Mouse (Mus musculus) MEL (cell line): ENCODE measurements around the gene Sdhaf1. TPM values are rescaled to one million over a fixed set of nuclear protein-coding genes. Genes with fewer than 3 reads are reported as not detected.

Experiments
- DNase-seq: peaks from one replicate; pipeline ENCODE4 v3.0.0; 2011; ENCODE audit warnings: low read depth, low spot score
- H3K27ac ChIP-seq: 2 replicates; pipeline ENCODE4 v1.5.1; 2012; ENCODE audit warnings: low read depth, mild to moderate bottlenecking, control low read depth, low read length, moderate library complexity; ENCODE audit not compliant: control insufficient read depth
- H3K27me3 ChIP-seq, 2 experiments: fragments of 150-350 bp in 1 of 2; sonication (generic) in 1 of 2; 2 replicates each; pipeline ENCODE4 v1.6.1; 2012; ENCODE audit warnings: low read length in 2 of 2, mild to moderate bottlenecking in 2 of 2, improper control_type of control experiment in 1 of 2, moderate library complexity in 1 of 2; ENCODE audit not compliant: insufficient read depth in 2 of 2, control insufficient read depth in 1 of 2
- H3K36me3 ChIP-seq, 2 experiments: 2 replicates each; pipeline ENCODE4 v1.6.1; 2012 to 2014; ENCODE audit warnings: low read length in 2 of 2, improper control_type of control experiment in 1 of 2, inconsistent platforms in 1 of 2, mild to moderate bottlenecking in 1 of 2; ENCODE audit not compliant: insufficient read depth in 2 of 2, control insufficient read depth in 1 of 2
- H3K4me1 ChIP-seq, 2 experiments: fragments of 150-350 bp in 1 of 2; sonication (generic) in 1 of 2; 2 replicates each; pipeline ENCODE4 v1.6.1; 2012; ENCODE audit warnings: low read length in 2 of 2, improper control_type of control experiment in 1 of 2, mild to moderate bottlenecking in 1 of 2; ENCODE audit not compliant: insufficient read depth in 2 of 2, control insufficient read depth in 1 of 2
- H3K4me3 ChIP-seq, 2 experiments: fragments of 150-350 bp in 1 of 2; sonication (generic) in 1 of 2; 2 replicates each; pipeline ENCODE4 v1.5.1; 2012; ENCODE audit warnings: low read depth in 2 of 2, low read length in 2 of 2, mild to moderate bottlenecking in 2 of 2, moderate library complexity in 2 of 2, control low read depth in 1 of 2, improper control_type of control experiment in 1 of 2; ENCODE audit not compliant: control insufficient read depth in 1 of 2, insufficient read depth in 1 of 2
- H3K79me2 ChIP-seq: 2 replicates; pipeline ENCODE4 v1.6.1; 2012; ENCODE audit warnings: mild to moderate bottlenecking, low read length, moderate library complexity; ENCODE audit not compliant: control insufficient read depth, poor library complexity, insufficient read depth
- H3K9ac ChIP-seq: 2 replicates; pipeline ENCODE4 v1.6.1; 2012; ENCODE audit warnings: low read depth, mild to moderate bottlenecking, control low read depth, low read length, moderate library complexity; ENCODE audit not compliant: control insufficient read depth, poor library complexity, severe bottlenecking
- H3K9me3 ChIP-seq: fragments of 150-350 bp; sonication (generic); replicated peaks from 2 replicates; pipeline ENCODE4 v1.6.1; 2012; ENCODE audit warnings: mild to moderate bottlenecking, low read length, improper control_type of control experiment, moderate library complexity; ENCODE audit not compliant: insufficient read depth
- BHLHE40 ChIP-seq: IDR thresholded peaks from 2 replicates; pipeline ENCODE4 v1.6.1; 2012; ENCODE audit warnings: low read depth, mild to moderate bottlenecking, inconsistent platforms, low read length, improper control_type of control experiment, borderline replicate concordance
- CHD1 ChIP-seq: IDR thresholded peaks from 2 replicates; pipeline ENCODE4 v1.6.1; 2012; ENCODE audit warnings: low read depth, mild to moderate bottlenecking, inconsistent platforms, low read length, improper control_type of control experiment
- CHD2 ChIP-seq: IDR thresholded peaks from 2 replicates; pipeline ENCODE4 v1.6.1; 2011; ENCODE audit warnings: low read length, improper control_type of control experiment
- CTCF ChIP-seq, 3 experiments: IDR thresholded peaks in 2 of 3; conservative IDR thresholded peaks in 1 of 3; 2 replicates each; pipeline ENCODE4 v1.5.1; 2011 to 2012; ENCODE audit warnings: low read length in 3 of 3, low read depth in 2 of 3, mild to moderate bottlenecking in 2 of 3, improper control_type of control experiment in 1 of 3, inconsistent platforms in 1 of 3, mixed read lengths in 1 of 3, moderate library complexity in 1 of 3; ENCODE audit not compliant: control insufficient read depth in 1 of 3, insufficient read depth in 1 of 3, poor library complexity in 1 of 3, severe bottlenecking in 1 of 3
- ELF1 ChIP-seq: IDR thresholded peaks from 2 replicates; pipeline ENCODE4 v1.6.1; 2014; ENCODE audit warnings: low read depth, mild to moderate bottlenecking, inconsistent platforms, low read length, improper control_type of control experiment, moderate library complexity
- EP300 ChIP-seq, 2 experiments: IDR thresholded peaks; 2 replicates each; pipeline ENCODE4 v1.6.1; 2011; ENCODE audit warnings: improper control_type of control experiment in 2 of 2, low read length in 2 of 2, low read depth in 1 of 2, mild to moderate bottlenecking in 1 of 2
- ETS1 ChIP-seq: IDR thresholded peaks from 2 replicates; pipeline ENCODE4 v1.6.1; 2012; ENCODE audit warnings: low read depth, mild to moderate bottlenecking, inconsistent platforms, low read length, improper control_type of control experiment, moderate library complexity
- GATA1 ChIP-seq: IDR thresholded peaks from 2 replicates; pipeline ENCODE4 v1.6.1; 2011; ENCODE audit warnings: low read depth, low read length, improper control_type of control experiment
- KAT2A ChIP-seq: conservative IDR thresholded peaks from 2 replicates; pipeline ENCODE4 v1.6.1; 2012; ENCODE audit warnings: low read depth, low read length, improper control_type of control experiment, inconsistent platforms
- MAX ChIP-seq: IDR thresholded peaks from 2 replicates; pipeline ENCODE4 v1.6.1; 2011; ENCODE audit warnings: low read length, improper control_type of control experiment
- MAZ ChIP-seq: IDR thresholded peaks from 2 replicates; pipeline ENCODE4 v1.6.1; 2012; ENCODE audit warnings: low read depth, mild to moderate bottlenecking, inconsistent platforms, low read length, improper control_type of control experiment
- MXI1 ChIP-seq: IDR thresholded peaks from 2 replicates; pipeline ENCODE4 v1.6.1; 2011; ENCODE audit warnings: mild to moderate bottlenecking, low read depth, low read length, improper control_type of control experiment
- MYB ChIP-seq: IDR thresholded peaks from 2 replicates; pipeline ENCODE4 v1.6.1; 2011; ENCODE audit warnings: mild to moderate bottlenecking, low read depth, low read length, improper control_type of control experiment
- MYC ChIP-seq: IDR thresholded peaks from 2 replicates; pipeline ENCODE4 v1.6.1; 2011; ENCODE audit warnings: low read depth, mild to moderate bottlenecking, low read length, improper control_type of control experiment, moderate library complexity
- NELFE ChIP-seq: IDR thresholded peaks from 2 replicates; pipeline ENCODE4 v1.6.1; 2011; ENCODE audit warnings: low read depth, low read length, improper control_type of control experiment
- NRF1 ChIP-seq: IDR thresholded peaks from 2 replicates; pipeline ENCODE4 v1.6.1; 2014; ENCODE audit warnings: low read depth, mild to moderate bottlenecking, inconsistent platforms, low read length, improper control_type of control experiment, moderate library complexity; ENCODE audit not compliant: poor library complexity, insufficient read depth, severe bottlenecking
- POLR2A ChIP-seq, 2 experiments: IDR thresholded peaks; 2 replicates each; pipeline ENCODE4 v1.6.1; 2011 to 2012; ENCODE audit warnings: low read length in 2 of 2, mild to moderate bottlenecking in 2 of 2, control low read depth in 1 of 2, improper control_type of control experiment in 1 of 2, low read depth in 1 of 2, moderate library complexity in 1 of 2; ENCODE audit not compliant: control insufficient read depth in 1 of 2, insufficient read depth in 1 of 2, poor library complexity in 1 of 2
- POLR2AphosphoS2 ChIP-seq: IDR thresholded peaks from 2 replicates; pipeline ENCODE4 v1.6.1; 2011; ENCODE audit warnings: low read length, improper control_type of control experiment
- POLR2AphosphoS5 ChIP-seq: IDR thresholded peaks from 2 replicates; pipeline ENCODE4 v1.6.1; 2012; ENCODE audit warnings: low read depth, borderline replicate concordance, mild to moderate bottlenecking, inconsistent platforms, low read length, moderate library complexity, mixed read lengths
- RAD21 ChIP-seq: IDR thresholded peaks from 2 replicates; pipeline ENCODE4 v1.6.1; 2011; ENCODE audit warnings: mild to moderate bottlenecking, low read depth, low read length, improper control_type of control experiment
- RCOR1 ChIP-seq: IDR thresholded peaks from 2 replicates; pipeline ENCODE4 v1.6.1; 2012; ENCODE audit warnings: low read depth, mild to moderate bottlenecking, inconsistent platforms, low read length, improper control_type of control experiment
- SMC3 ChIP-seq: IDR thresholded peaks from 2 replicates; pipeline ENCODE4 v1.6.1; 2011; ENCODE audit warnings: low read depth, low read length, improper control_type of control experiment
- TAL1 ChIP-seq: IDR thresholded peaks from 2 replicates; pipeline ENCODE4 v1.6.1; 2012; ENCODE audit warnings: mild to moderate bottlenecking, inconsistent platforms, low read length, moderate library complexity, mixed read lengths
- TBP ChIP-seq: IDR thresholded peaks from 2 replicates; pipeline ENCODE4 v1.8.0; 2011; ENCODE audit warnings: low read depth, low read length, improper control_type of control experiment
- TCF12 ChIP-seq: IDR thresholded peaks from 2 replicates; pipeline ENCODE4 v1.6.1; 2014; ENCODE audit warnings: low read depth, mild to moderate bottlenecking, inconsistent platforms, low read length, improper control_type of control experiment, moderate library complexity
- UBTF ChIP-seq: IDR thresholded peaks from 2 replicates; pipeline ENCODE4 v1.6.1; 2012; ENCODE audit warnings: low read depth, mild to moderate bottlenecking, inconsistent platforms, low read length, improper control_type of control experiment, moderate library complexity, borderline replicate concordance; ENCODE audit not compliant: insufficient read depth
- USF2 ChIP-seq, 2 experiments: IDR thresholded peaks; 2 replicates each; pipeline ENCODE4 v1.6.1; 2011 to 2012; ENCODE audit warnings: improper control_type of control experiment in 2 of 2, low read length in 2 of 2, borderline replicate concordance in 1 of 2, inconsistent platforms in 1 of 2, low read depth in 1 of 2, mild to moderate bottlenecking in 1 of 2; ENCODE audit not compliant: insufficient read depth in 1 of 2
- ZC3H11A ChIP-seq: IDR thresholded peaks from 2 replicates; pipeline ENCODE4 v1.6.1; 2012; ENCODE audit warnings: low read depth, mild to moderate bottlenecking, inconsistent platforms, low read length, improper control_type of control experiment
- ZKSCAN1 ChIP-seq: IDR thresholded peaks from 2 replicates; pipeline ENCODE4 v1.6.1; 2012; ENCODE audit warnings: low read depth, mild to moderate bottlenecking, inconsistent platforms, low read length, improper control_type of control experiment, moderate library complexity
- ZMIZ1 ChIP-seq: IDR thresholded peaks from 2 replicates; pipeline ENCODE4 v1.6.1; 2012; ENCODE audit warnings: low read depth, mild to moderate bottlenecking, inconsistent platforms, low read length, improper control_type of control experiment, moderate library complexity
- ZNF384 ChIP-seq: IDR thresholded peaks from 2 replicates; pipeline ENCODE4 v1.6.1; 2012; ENCODE audit warnings: low read depth, mild to moderate bottlenecking, inconsistent platforms, low read length, improper control_type of control experiment
- polyA plus RNA-seq, 2 experiments: library from polyadenylated mRNA; stranded (reverse) in 1 of 2; unstranded in 1 of 2; fragments of >175 nt in 1 of 2; fragments of >200 nt in 1 of 2; gene quantifications; 2 replicates each; pipeline versions ENCODE4 v1.2.1 to v1.2.4; 2012; ENCODE audit warnings: low replicate concordance in 2 of 2, low read depth in 1 of 2; ENCODE audit not compliant: insufficient read length in 2 of 2, insufficient read depth in 1 of 2, missing spikeins in 1 of 2
- total RNA-seq: library from RNA; depleted of rRNA; stranded (reverse); fragments of 300-350 nt; gene quantifications from 2 replicates; pipeline ENCODE4 v1.2.3, GENCODE M21; 2012

The Sdhaf1 gene
- total and polyA plus RNA-seq, 3 experiments: 4.3 to 8.1 TPM; not detected in 1

DNA sequence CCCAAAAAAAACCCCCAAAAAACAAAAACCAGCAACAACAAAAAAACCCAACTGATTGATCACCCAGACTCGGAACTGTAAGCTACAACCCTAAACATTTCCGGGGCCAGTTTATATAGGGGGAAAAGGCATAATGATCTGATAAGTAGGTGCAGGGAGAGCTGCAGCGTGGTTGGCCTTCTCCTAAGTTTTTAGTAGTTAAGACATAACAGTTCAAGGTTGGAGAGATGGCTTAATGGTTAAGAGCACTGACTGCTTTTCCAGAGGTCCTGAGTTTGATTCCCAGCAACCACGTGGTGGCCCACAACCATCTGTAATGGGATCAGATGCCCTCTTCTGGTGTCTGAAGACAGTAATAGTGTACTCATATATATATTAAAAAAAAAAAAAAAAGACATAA lies 42.2 kb downstream of the Sdhaf1 start:
- Histone ChIP-seq H3K4me1 (peaks cover 0 to 8% of the 10 kb centered on the region in 2 experiments; a peak in 1 of 4 replicates), H3K79me2 (peaks cover 10% of the 10 kb centered on the region), H3K27ac (peak overlapping the region; percentile 96), H3K4me3 (peak overlapping the region; percentile 71 to 80), H3K9ac (peak overlapping the region; percentile 71), H3K9me3 (no peaks in the 10 kb centered on the region), H3K36me3 (peaks cover 0 to 11% of the 10 kb centered on the region in 2 experiments; a peak in 2 of 4 replicates), H3K27me3 (no peaks in the 10 kb centered on the region)
- TF ChIP-seq TBP (peak; percentile 74; the same call in 1 of the 2 replicates), SMC3 (no peak), ELF1 (0 out of 2 replicates have a peak, but pooled peaks have one; percentile 1), KAT2A (no peak), ETS1 (0 out of 2 replicates have a peak, but pooled peaks have one; percentile 4), MYC (0 out of 2 replicates have a peak, but pooled peaks have one; percentile 54)
- peak; percentile 68 for DNase-seq

DNA sequence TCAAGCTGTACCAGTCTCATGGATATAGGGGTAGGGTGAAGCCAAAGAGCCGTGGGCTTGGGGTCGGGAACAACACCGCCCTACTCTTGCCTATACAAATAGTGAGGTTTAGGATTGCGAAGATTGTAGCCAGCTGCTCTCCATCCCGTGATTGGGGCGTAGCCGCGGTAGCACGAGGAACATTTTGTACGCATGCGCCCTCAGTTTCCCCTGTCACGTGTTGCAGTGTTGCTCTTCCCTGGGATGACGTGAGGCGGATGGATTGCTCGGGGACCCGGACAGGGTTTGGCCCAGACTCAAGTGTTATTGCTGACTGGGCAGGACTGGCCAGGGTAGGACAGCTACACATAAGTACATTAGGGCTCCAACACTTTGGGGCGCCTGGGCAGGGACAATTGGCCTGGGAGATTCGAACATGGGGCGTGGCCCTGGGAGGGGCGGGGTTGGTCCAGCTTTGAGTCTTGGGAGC lies 43.0 kb downstream of the Sdhaf1 start:
- Histone ChIP-seq H3K9me3 (no peaks in the 10 kb centered on the region), H3K4me1 (peaks cover 0 to 8% of the 10 kb centered on the region in 2 experiments; a peak in 1 of 4 replicates), H3K27me3 (no peaks in the 10 kb centered on the region), H3K79me2 (peaks cover 10% of the 10 kb centered on the region), H3K4me3 (peak overlapping the region; percentile 71 to 80), H3K9ac (peak overlapping the region; percentile 71), H3K36me3 (peaks cover 0 to 11% of the 10 kb centered on the region in 2 experiments; a peak in 2 of 4 replicates), H3K27ac (peak overlapping the region; percentile 96)
- DNase-seq: peak; percentile 94
- TF ChIP-seq POLR2A (IDR thresholded peaks at IDR 0.05; ENCODE audit: control insufficient read depth in 1 of 2, insufficient read depth in 1 of 2, low read depth in 1 of 2, low read length in 2 of 2, poor library complexity in 1 of 2) (no peak), RAD21 (no peak), GATA1 (no peak), NELFE (no peak), CHD1 (no peak; the same call in 1 of the 2 replicates), EP300 (IDR thresholded peaks at IDR 0.05; ENCODE audit: low read depth in 1 of 2, low read length in 2 of 2) (no peak), MAX (peak; percentile 99), UBTF (no peak), BHLHE40 (peak; percentile 79; the same call in 1 of the 2 replicates), TAL1 (no peak), CHD2 (no peak; the same call in 1 of the 2 replicates), ZNF384 (no peak), ZC3H11A (no peak), CTCF (IDR thresholded peaks at IDR 0.05 in 2 of 3, conservative IDR thresholded peaks at IDR 0.05 in 1 of 3; ENCODE audit: control insufficient read depth in 1 of 3, insufficient read depth in 1 of 3, low read depth in 2 of 3, low read length in 3 of 3, poor library complexity in 1 of 3, severe bottlenecking in 1 of 3) (no peak), ZKSCAN1 (no peak), SMC3 (no peak), ETS1 (no peak; the same call in none of the 2 replicates), POLR2AphosphoS5 (no peak), POLR2AphosphoS2 (no peak), MXI1 (peak; percentile 83; the same call in 1 of the 2 replicates), MYB (no peak), MAZ (no peak), KAT2A (no peak), ZMIZ1 (no peak; the same call in 1 of the 2 replicates), USF2 (IDR thresholded peaks at IDR 0.05; ENCODE audit: borderline replicate concordance in 1 of 2, insufficient read depth in 1 of 2, low read depth in 1 of 2, low read length in 2 of 2) (peak; percentile 54 to 88; a peak in 3 of 4 replicates), RCOR1 (no peak), TCF12 (0 out of 2 replicates have a peak, but pooled peaks have one; percentile 32), NRF1 (peak; percentile 74), TBP (no peak)
